Mouse (Mus musculus) embryonic facial prominence, embryonic 10.5 days (tissue): ENCODE data around the gene Rab24. TPM values are rescaled to one million over a fixed set of nuclear protein-coding genes. Genes with fewer than 3 reads are reported as not detected.

Source experiments
- DNase-seq: peaks from one replicate; pipeline ENCODE4 v3.0.0-alpha.2; 2017; ENCODE audit warnings: low spot score
- H3K27ac ChIP-seq: fragments of 300-500 bp; sonication (generic); replicated peaks from 2 replicates; pipeline ENCODE4 v1.5.1; 2016; ENCODE audit warnings: mild to moderate bottlenecking
- H3K27me3 ChIP-seq: fragments of 300-500 bp; sonication (generic); replicated peaks from 2 replicates; pipeline ENCODE4 v1.6.1; 2016; ENCODE audit warnings: low read depth, mild to moderate bottlenecking; ENCODE audit not compliant: poor library complexity, severe bottlenecking
- H3K36me3 ChIP-seq: fragments of 300-500 bp; sonication (generic); replicated peaks from 2 replicates; pipeline ENCODE4 v1.6.1; 2016; ENCODE audit warnings: mild to moderate bottlenecking, moderate library complexity
- H3K4me1 ChIP-seq: fragments of 300-500 bp; sonication (generic); 2 replicates; pipeline ENCODE4 v1.6.1; 2016
- H3K4me3 ChIP-seq: fragments of 300-500 bp; sonication (generic); 2 replicates; pipeline ENCODE4 v1.5.1; 2016; ENCODE audit warnings: mild to moderate bottlenecking, moderate library complexity
- H3K9me3 ChIP-seq: fragments of 300-500 bp; sonication (generic); 2 replicates; pipeline ENCODE4 v1.6.1; 2016; ENCODE audit warnings: mild to moderate bottlenecking
- WGBS: fragments of 180-500 bp; shearing (Covaris S2); methylation state at CpG from one replicate; pipeline ENCODE4 v1.1.7; 2016; 5-methylcytosine and 5-hydroxymethylcytosine counted together
- polyA plus RNA-seq: library from polyadenylated mRNA; unstranded; fragments of >200 nt; fragmentation: Nextera tagmentation; extraction: Ambion mirVana; gene quantifications from 2 replicates; pipeline ENCODE4 v1.2.1, GENCODE M21; 2016

Gene Rab24
- polyA plus RNA-seq, 1 experiment from 2014 or later = 73.3 TPM

- Histone ChIP-seq H3K27ac (no peak overlapping the region), H3K27me3 (peaks cover 10% of the 10 kb centered on the region; the same call in 1 of the 2 replicates), H3K4me1 (peaks cover 62% of the 10 kb centered on the region), H3K36me3 (peaks cover 49% of the 10 kb centered on the region), H3K4me3 (no peak overlapping the region), H3K9me3 (no peaks in the 10 kb centered on the region)
- no peak for DNase-seq
- WGBS = 84% methylated on average over 11 of the region's 11 CpGs
Measured at GRCm38 (mm10) chr13:55325596-55325995, 3.9 kb upstream of the Rab24 start.

GRCm38 (mm10) chr13:55322130-55322825 is 532 bp upstream of the Rab24 start:
- Histone ChIP-seq H3K27me3 (no peaks in the 10 kb centered on the region), H3K9me3 (no peaks in the 10 kb centered on the region), H3K27ac (peak overlapping the region; percentile 92), H3K4me3 (peak overlapping the region; percentile 90), H3K36me3 (peaks cover 81% of the 10 kb centered on the region), H3K4me1 (peaks cover 38% of the 10 kb centered on the region)
- 2% methylated on average over 31 of the region's 31 CpGs for WGBS
- DNase-seq = peak; percentile 54

GRCm38 (mm10) chr13:55319931-55320533 is 1.7 kb downstream of the Rab24 start, which contains the start of gene Prelid1:
Prelid1 (plus strand) TSS chr13:55320500.
- Histone ChIP-seq H3K36me3 (peaks cover 81% of the 10 kb centered on the region), H3K4me3 (peak within 1 kb of the TSS; percentile 90), H3K4me1 (peaks cover 34% of the 10 kb centered on the region), H3K9me3 (no peaks in the 10 kb centered on the region), H3K27ac (peak within 1 kb of the TSS; percentile 92), H3K27me3 (no peaks in the 10 kb centered on the region)
- no peak for DNase-seq
- WGBS = 86% methylated on average over 4 of the region's 4 CpGs

DNA sequence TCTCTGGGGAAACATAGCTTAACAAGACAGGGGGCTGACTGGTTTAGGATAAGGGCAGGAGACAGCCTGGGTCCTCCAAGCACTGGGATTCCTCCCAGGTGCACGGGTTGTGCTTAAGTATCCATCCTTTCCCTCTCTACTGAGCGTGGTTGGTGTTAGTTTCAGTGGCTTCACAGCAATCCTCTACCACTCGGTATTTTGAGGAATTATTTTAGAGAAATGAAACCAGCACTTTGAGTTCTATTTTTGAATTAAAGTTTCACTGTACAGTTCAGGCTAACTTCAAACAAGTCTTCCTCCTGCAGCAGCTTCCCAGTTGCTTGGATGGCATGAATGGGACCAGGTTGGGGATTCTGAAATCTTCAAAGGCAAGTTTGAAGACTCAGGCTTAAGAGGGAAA is 3.4 kb downstream of the Rab24 start:
- Histone ChIP-seq H3K27ac (no peak overlapping the region), H3K9me3 (no peaks in the 10 kb centered on the region), H3K4me1 (peaks cover 26% of the 10 kb centered on the region), H3K36me3 (peaks cover 81% of the 10 kb centered on the region), H3K27me3 (no peaks in the 10 kb centered on the region), H3K4me3 (no peak overlapping the region)
- 86% methylated on average over 3 of the region's 3 CpGs for WGBS
- DNase-seq = no peak

- Histone ChIP-seq H3K4me3 (no peak overlapping the region), H3K4me1 (no peaks in the 10 kb centered on the region), H3K9me3 (no peaks in the 10 kb centered on the region), H3K27me3 (no peaks in the 10 kb centered on the region), H3K27ac (no peak overlapping the region), H3K36me3 (peaks cover 100% of the 10 kb centered on the region)
- WGBS = 80% methylated on average over 2 of the region's 2 CpGs
- DNase-seq = no peak
Measured at GRCm38 (mm10) chr13:55314891-55315412, 6.8 kb downstream of the Rab24 start.

DNA sequence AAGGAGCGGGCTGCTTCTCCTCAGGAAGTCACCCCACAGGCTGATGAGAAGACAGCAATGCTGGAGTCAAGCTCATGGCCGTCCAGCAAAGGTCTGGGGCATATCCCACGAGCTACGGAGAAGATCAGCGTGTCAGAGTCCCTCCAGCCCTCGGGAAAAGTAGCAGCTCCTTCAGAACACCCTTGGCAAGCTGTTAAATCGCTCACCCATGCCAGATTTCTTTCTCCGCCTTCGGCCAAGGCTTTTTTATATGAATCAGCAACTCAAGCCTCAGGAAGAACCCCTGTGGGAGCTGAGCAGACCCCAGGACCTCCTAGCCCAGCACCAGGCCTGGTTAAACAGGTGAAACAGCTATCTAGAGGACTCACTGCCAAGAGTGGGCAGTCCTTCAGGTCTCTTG is 8.7 kb downstream of the Rab24 start:
- no peak for DNase-seq
- Histone ChIP-seq H3K4me1 (no peaks in the 10 kb centered on the region), H3K36me3 (peaks cover 100% of the 10 kb centered on the region), H3K9me3 (no peaks in the 10 kb centered on the region), H3K27ac (no peak overlapping the region), H3K27me3 (no peaks in the 10 kb centered on the region), H3K4me3 (no peak overlapping the region)
- WGBS = 92% methylated on average over 9 of the region's 9 CpGs

GRCm38 (mm10) chr13:55312028-55312630 is 9.6 kb downstream of the Rab24 start:
- no peak overlapping the region for H3K27ac ChIP-seq
- DNase-seq = no peak
- 92% methylated on average over 8 of the region's 8 CpGs for WGBS
- H3K4me3 ChIP-seq = no peak overlapping the region
- H3K9me3 ChIP-seq = no peaks in the 10 kb centered on the region
- no peaks in the 10 kb centered on the region for H3K27me3 ChIP-seq
- no peaks in the 10 kb centered on the region for H3K4me1 ChIP-seq
- H3K36me3 ChIP-seq = peaks cover 100% of the 10 kb centered on the region

DNA sequence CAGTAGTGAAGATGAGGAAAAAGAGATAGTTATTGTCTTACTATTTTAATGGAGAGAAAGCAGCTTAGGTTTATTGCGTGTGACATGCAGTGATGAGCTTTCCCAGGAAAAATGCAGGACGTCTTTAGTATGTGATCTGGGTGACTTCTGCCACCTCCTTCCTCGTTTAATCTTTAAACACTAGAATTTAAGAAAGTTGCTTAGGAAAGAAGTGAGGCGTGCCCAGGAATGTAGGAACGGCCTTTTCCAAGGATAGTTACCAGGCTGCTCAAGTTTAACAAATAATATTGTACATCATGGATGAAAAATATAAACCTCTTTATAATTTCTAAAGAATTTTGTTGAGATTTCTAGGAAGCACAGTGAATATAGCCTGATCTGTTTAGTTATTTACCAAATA is 20.8 kb downstream of the Rab24 start:
- Histone ChIP-seq H3K27ac (no peak overlapping the region), H3K27me3 (no peaks in the 10 kb centered on the region), H3K9me3 (no peaks in the 10 kb centered on the region), H3K4me3 (no peak overlapping the region), H3K4me1 (no peaks in the 10 kb centered on the region), H3K36me3 (peaks cover 100% of the 10 kb centered on the region)
- WGBS = 91% methylated on average over 5 of the region's 5 CpGs
- no peak for DNase-seq

GRCm38 (mm10) chr13:55296760-55297159 is 25.0 kb downstream of the Rab24 start:
- Histone ChIP-seq H3K27ac (no peak overlapping the region), H3K9me3 (no peaks in the 10 kb centered on the region), H3K27me3 (no peaks in the 10 kb centered on the region), H3K4me3 (no peak overlapping the region), H3K36me3 (peaks cover 99% of the 10 kb centered on the region), H3K4me1 (no peaks in the 10 kb centered on the region)
- WGBS = 93% methylated on average over 1 of the region's 1 CpGs
- DNase-seq = no peak

GRCm38 (mm10) chr13:55288854-55289253 is 32.9 kb downstream of the Rab24 start:
- WGBS = 82% methylated on average over 3 of the region's 3 CpGs
- H3K27me3 ChIP-seq = no peaks in the 10 kb centered on the region
- no peaks in the 10 kb centered on the region for H3K9me3 ChIP-seq
- H3K36me3 ChIP-seq = peaks cover 92% of the 10 kb centered on the region
- DNase-seq = no peak
- H3K4me1 ChIP-seq = no peaks in the 10 kb centered on the region
- no peak overlapping the region for H3K4me3 ChIP-seq
- no peak overlapping the region for H3K27ac ChIP-seq

- no peaks in the 10 kb centered on the region for H3K27me3 ChIP-seq
- WGBS = 94% methylated on average over 5 of the region's 5 CpGs
- H3K27ac ChIP-seq = no peak overlapping the region
- no peak for DNase-seq
- no peak overlapping the region for H3K4me3 ChIP-seq
- no peaks in the 10 kb centered on the region for H3K4me1 ChIP-seq
- no peaks in the 10 kb centered on the region for H3K9me3 ChIP-seq
- H3K36me3 ChIP-seq = peaks cover 92% of the 10 kb centered on the region
Measured at GRCm38 (mm10) chr13:55277646-55278045, 44.1 kb downstream of the Rab24 start.

- H3K4me3 ChIP-seq = no peak overlapping the region
Measured at GRCm38 (mm10) chr13:55277203-55277602, 44.5 kb downstream of the Rab24 start.

More at GRCm38 (mm10) chr13:55277203-55277602, 44.5 kb downstream of the Rab24 start:
- Histone ChIP-seq H3K27me3 (no peaks in the 10 kb centered on the region), H3K36me3 (peaks cover 92% of the 10 kb centered on the region), H3K27ac (no peak overlapping the region), H3K9me3 (no peaks in the 10 kb centered on the region), H3K4me1 (no peaks in the 10 kb centered on the region)
- WGBS = 81% methylated on average over 5 of the region's 5 CpGs
- DNase-seq = peak; percentile 37
